Mouse (Mus musculus) limb, embryonic 14.5 days (tissue): ENCODE measurements around the gene Npy5r. TPM values are rescaled to one million over a fixed set of nuclear protein-coding genes. Genes with fewer than 3 reads are reported as not detected.
A peak's percentile ranks its signal among the peaks of the same experiment; 100 is the strongest.

ENCODE experiments used
- ATAC-seq: fragments of 200-750 bp; cut with Nextera tagmentation; 2 replicates; pipeline ENCODE4 v1.8.0; 2017; ENCODE audit warnings: low read depth, moderate number of reproducible peaks, moderate TSS enrichment; ENCODE audit not compliant: low FRiP score
- DNase-seq: peaks from one replicate; pipeline ENCODE4 v3.0.0-alpha.2; 2015; ENCODE audit warnings: low spot score
- H3K27ac ChIP-seq: fragments of 300-500 bp; sonication (generic); replicated peaks from 2 replicates; pipeline ENCODE4 v1.5.1; 2014; ENCODE audit warnings: low read depth, mild to moderate bottlenecking, low read length, moderate library complexity, mixed read lengths
- H3K27me3 ChIP-seq: fragments of 300-500 bp; sonication (generic); 2 replicates; pipeline ENCODE4 v1.6.1; 2014; ENCODE audit warnings: low read length, mixed read lengths; ENCODE audit not compliant: control insufficient read depth, insufficient read depth
- H3K36me3 ChIP-seq: fragments of 300-500 bp; sonication (generic); 2 replicates; pipeline ENCODE4 v1.6.1; 2014; ENCODE audit warnings: mild to moderate bottlenecking, low read length, moderate library complexity, mixed read lengths; ENCODE audit not compliant: control insufficient read depth, insufficient read depth
- H3K4me1 ChIP-seq: fragments of 300-500 bp; sonication (generic); 2 replicates; pipeline ENCODE4 v1.6.1; 2014; ENCODE audit warnings: antibody characterized with exemption, low read length, mixed read lengths; ENCODE audit not compliant: control insufficient read depth, insufficient read depth
- H3K4me2 ChIP-seq: fragments of 300-500 bp; sonication (generic); replicated peaks from 2 replicates; pipeline ENCODE4 v1.6.1; 2014; ENCODE audit warnings: low read depth, mild to moderate bottlenecking, low read length, moderate library complexity; ENCODE audit not compliant: severe bottlenecking
- H3K4me3 ChIP-seq: fragments of 300-500 bp; sonication (generic); replicated peaks from 2 replicates; pipeline ENCODE4 v1.5.1; 2014; ENCODE audit warnings: low read length
- H3K9ac ChIP-seq: fragments of 300-500 bp; sonication (generic); 2 replicates; pipeline ENCODE4 v1.6.1; 2014; ENCODE audit warnings: mild to moderate bottlenecking, low read depth, low read length, moderate library complexity; ENCODE audit not compliant: severe bottlenecking
- H3K9me3 ChIP-seq: fragments of 300-500 bp; sonication (generic); 2 replicates; pipeline ENCODE4 v1.6.1; 2016; ENCODE audit warnings: low read length; ENCODE audit not compliant: control insufficient read depth
- POLR2A ChIP-seq: fragments of 200-500 bp; IDR thresholded peaks from 2 replicates; pipeline ENCODE4 v1.8.0; 2012; ENCODE audit warnings: inconsistent platforms, mild to moderate bottlenecking, moderate library complexity, borderline replicate concordance; ENCODE audit not compliant: insufficient read depth, insufficient read length; ENCODE audit errors: extremely low read depth
- WGBS: fragments of 180-500 bp; shearing (Covaris S2); extraction: QIAGEN DNeasy Blood & Tissue Kit; methylation state at CpG from one replicate; pipeline ENCODE4 v1.1.7; 2014; 5-methylcytosine and 5-hydroxymethylcytosine counted together
- polyA plus RNA-seq, 2 experiments: library from polyadenylated mRNA; depleted of rRNA in 1 of 2; stranded (reverse) in 1 of 2; unstranded in 1 of 2; fragments of >200 nt; fragmentation: Nextera tagmentation in 1 of 2; extraction: Ambion mirVana in 1 of 2; gene quantifications; 2 replicates each; pipeline versions ENCODE4 v1.2.1 to v1.2.3; 2012 to 2014

The Npy5r gene
- polyA plus RNA-seq, 2 experiments, result 0.10 TPM; not detected in 1

- Histone ChIP-seq H3K9ac (no peak overlapping the region), H3K4me1 (no peaks in the 10 kb centered on the region), H3K36me3 (no peaks in the 10 kb centered on the region), H3K27me3 (peaks cover 28% of the 10 kb centered on the region), H3K27ac (no peak overlapping the region), H3K4me3 (no peak overlapping the region), H3K9me3 (no peaks in the 10 kb centered on the region), H3K4me2 (no peak overlapping the region)
- no peak for ATAC-seq
- DNase-seq, result no peak
- no peak for TF ChIP-seq POLR2A
- 72% methylated on average over 7 of the region's 7 CpGs for WGBS
Measured at GRCm38 (mm10) chr8:66698782-66699181, 10.9 kb upstream of the Npy5r start.

- Histone ChIP-seq H3K27ac (no peak overlapping the region), H3K4me2 (peak overlapping the region; percentile 53), H3K9me3 (no peaks in the 10 kb centered on the region), H3K36me3 (no peaks in the 10 kb centered on the region), H3K9ac (no peak overlapping the region), H3K27me3 (peaks cover 28% of the 10 kb centered on the region), H3K4me3 (peak overlapping the region; percentile 34), H3K4me1 (no peaks in the 10 kb centered on the region)
- no peak for DNase-seq
- no peak for TF ChIP-seq POLR2A
- 14% methylated on average over 7 of the region's 7 CpGs for WGBS
- no peak for ATAC-seq
Measured at GRCm38 (mm10) chr8:66698011-66698410, 10.1 kb upstream of the Npy5r start.

- peak; percentile 51 for ATAC-seq
- DNase-seq, result peak; percentile 66
Measured at GRCm38 (mm10) chr8:66696970-66697843, 9.3 kb upstream of the Npy5r start, which contains the start of gene Npy1r. Gene Npy1r, plus strand, starts transcription at chr8:66697192.

GRCm38 (mm10) chr8:66690402-66690801, 2.5 kb upstream of the Npy5r start:
- no peak for TF ChIP-seq POLR2A

More at GRCm38 (mm10) chr8:66696970-66697843, 9.3 kb upstream of the Npy5r start, which contains the start of gene Npy1r:
- H3K36me3 ChIP-seq, result no peaks in the 10 kb centered on the region
- H3K9ac ChIP-seq, result 0 out of 2 replicates have a peak within 1 kb of the TSS, but pooled peaks have one; percentile 9
- TF ChIP-seq POLR2A, result no peak
- peak within 1 kb of the TSS; percentile 53 for H3K4me2 ChIP-seq
- no peaks in the 10 kb centered on the region for H3K9me3 ChIP-seq
- peak within 1 kb of the TSS; percentile 34 for H3K4me3 ChIP-seq
- H3K27me3 ChIP-seq, result peaks cover 28% of the 10 kb centered on the region
- 2% methylated on average over 30 of the region's 30 CpGs for WGBS
- no peak within 1 kb of the TSS for H3K27ac ChIP-seq
- H3K4me1 ChIP-seq, result no peaks in the 10 kb centered on the region

GRCm38 (mm10) chr8:66688799-66689198, 871 bp upstream of the Npy5r start:
- no peak overlapping the region for H3K4me3 ChIP-seq

More at GRCm38 (mm10) chr8:66690402-66690801, 2.5 kb upstream of the Npy5r start:
- DNase-seq (no peak), ATAC-seq (no peak)
- Histone ChIP-seq H3K27me3 (peaks cover 15% of the 10 kb centered on the region; the same call in 1 of the 2 replicates), H3K4me1 (no peaks in the 10 kb centered on the region), H3K27ac (no peak overlapping the region), H3K4me3 (no peak overlapping the region), H3K36me3 (no peaks in the 10 kb centered on the region), H3K9ac (no peak overlapping the region), H3K4me2 (no peak overlapping the region), H3K9me3 (no peaks in the 10 kb centered on the region)
- 51% methylated on average over 5 of the region's 5 CpGs for WGBS

More at GRCm38 (mm10) chr8:66688799-66689198, 871 bp upstream of the Npy5r start:
- peaks cover 15% of the 10 kb centered on the region; the same call in 1 of the 2 replicates for H3K27me3 ChIP-seq
- ATAC-seq (no peak), DNase-seq (no peak)
- no peaks in the 10 kb centered on the region for H3K36me3 ChIP-seq
- no peak overlapping the region for H3K4me2 ChIP-seq
- 61% methylated on average over 4 of the region's 4 CpGs for WGBS
- H3K4me1 ChIP-seq, result no peaks in the 10 kb centered on the region
- no peak overlapping the region for H3K9ac ChIP-seq
- no peak for TF ChIP-seq POLR2A
- no peak overlapping the region for H3K27ac ChIP-seq
- no peaks in the 10 kb centered on the region for H3K9me3 ChIP-seq
